Mouse (Mus musculus) cerebellum, postnatal 4 days (tissue): Measurements from ENCODE around the gene Olfr315.
A peak's percentile ranks its signal among the peaks of the same experiment; 100 is the strongest.
"Not testable (repeated sequence)": the region's sequence is repeated elsewhere in the genome, so short reads cannot be mapped to it uniquely, and the experiment has no call there.

ENCODE experiments used
- DNase-seq, 2 experiments: peaks; one replicate each; pipeline ENCODE4 v3.0.0; 2022; ENCODE audit warnings: low spot score in 2 of 2, mixed read lengths in 1 of 2

Gene Olfr315

DNA sequence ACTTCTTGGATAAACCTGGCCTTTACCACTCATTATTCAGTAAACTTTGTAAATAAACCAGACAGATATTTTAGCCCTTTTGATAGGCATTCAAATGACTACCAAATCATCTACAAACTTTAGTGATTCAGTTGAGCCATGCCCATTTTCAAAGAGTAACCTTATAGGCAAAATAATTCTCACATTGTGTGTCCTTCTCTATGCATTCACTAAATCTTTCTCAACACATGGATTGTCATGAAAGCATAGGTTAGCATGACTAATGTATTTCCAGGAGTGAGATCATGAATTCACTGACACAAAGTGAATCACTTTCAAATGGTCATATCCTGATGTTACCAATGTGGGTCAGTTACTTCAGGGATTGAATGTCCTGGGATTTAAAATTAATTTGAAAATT, at the start of gene Olfr315:
Gene Olfr315, plus strand, starts transcription at position 301 of the 400 bp plus-strand sequence.
- DNase-seq, result no peak

- no peak for DNase-seq
Measured at GRCm38 (mm10) chr11:58723914-58724313, 49.1 kb upstream of the Olfr315 start, which contains the start of gene Olfr318. Olfr318 (minus strand) TSS chr11:58724014.

GRCm38 (mm10) chr11:58727896-58728650, 44.9 kb upstream of the Olfr315 start:
- not testable (repeated sequence) for DNase-seq

DNA sequence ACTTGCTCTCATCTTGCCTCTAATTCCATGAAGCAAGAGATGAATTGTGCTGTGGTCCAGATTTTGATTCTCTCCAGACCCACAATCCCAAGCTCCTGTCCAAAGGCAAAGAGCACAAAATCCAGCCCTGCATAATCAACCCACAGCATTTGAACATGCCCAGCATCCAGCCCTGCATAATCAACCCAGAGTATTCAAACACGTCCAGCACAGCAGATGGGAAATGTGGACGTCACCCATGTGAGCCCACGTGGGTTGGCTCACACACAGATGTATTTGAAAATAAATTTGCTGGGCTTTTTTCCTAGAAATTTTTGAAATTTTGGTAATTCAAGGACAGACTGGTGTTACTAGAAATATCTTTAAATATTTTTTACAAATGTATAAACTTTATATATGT, 39.6 kb upstream of the Olfr315 start:
- peak in 1 of 2 experiments; percentile 10 for DNase-seq

- DNase-seq, result no peak
Measured at GRCm38 (mm10) chr11:58738792-58739262, 34.2 kb upstream of the Olfr315 start, which contains the start of gene Olfr317. Olfr317 (minus strand) TSS chr11:58739212.

GRCm38 (mm10) chr11:58751096-58751495, 21.9 kb upstream of the Olfr315 start:
- DNase-seq, result not testable (repeated sequence)

GRCm38 (mm10) chr11:58752434-58752833, 20.6 kb upstream of the Olfr315 start, which contains the start of gene Olfr316:
Olfr316 (plus strand) TSS chr11:58752734.
- no peak for DNase-seq

GRCm38 (mm10) chr11:58782480-58783089, 9.6 kb downstream of the Olfr315 start, which contains the start of gene Olfr314:
Olfr314 (plus strand) TSS chr11:58782952.
- no peak for DNase-seq

DNA sequence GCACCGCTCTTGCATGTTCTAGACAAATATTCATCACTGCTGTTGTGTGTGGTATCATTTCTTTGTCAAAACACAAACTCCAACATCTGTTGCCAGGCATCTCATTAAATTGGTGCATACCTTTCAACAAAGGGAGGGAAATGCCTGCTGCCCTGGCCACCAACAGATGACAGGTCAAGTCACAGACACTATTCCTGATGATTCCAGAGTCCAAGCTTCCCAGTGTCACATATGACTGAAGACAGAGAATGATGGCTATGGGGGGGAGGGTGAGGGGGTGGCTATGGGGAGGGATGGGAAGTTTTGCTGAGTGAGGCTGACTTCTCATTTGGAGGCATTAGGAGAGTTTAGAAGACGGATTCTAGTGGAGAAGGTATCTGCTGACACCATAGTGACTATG, 11.2 kb downstream of the Olfr315 start:
- no peak for DNase-seq

DNA sequence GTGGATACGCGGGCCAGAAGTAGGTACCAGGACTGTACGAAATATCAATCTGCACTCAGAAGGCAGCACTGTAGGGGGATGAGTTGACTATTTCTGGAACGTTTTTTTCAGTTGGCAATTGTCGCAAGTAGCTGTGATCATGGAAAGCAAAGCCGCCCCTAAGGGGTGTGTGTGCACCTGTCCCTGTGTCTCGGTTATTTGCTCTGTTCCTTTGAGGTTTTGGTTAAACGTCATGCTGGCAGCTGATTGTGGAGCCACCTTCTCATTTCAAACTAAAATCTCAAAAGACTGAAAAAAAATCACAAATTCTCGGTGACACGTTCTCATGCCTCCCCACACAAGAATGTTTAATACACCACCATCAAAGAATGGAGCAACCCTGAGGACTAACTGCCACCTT, 14.7 kb downstream of the Olfr315 start:
- DNase-seq, result no peak

DNA sequence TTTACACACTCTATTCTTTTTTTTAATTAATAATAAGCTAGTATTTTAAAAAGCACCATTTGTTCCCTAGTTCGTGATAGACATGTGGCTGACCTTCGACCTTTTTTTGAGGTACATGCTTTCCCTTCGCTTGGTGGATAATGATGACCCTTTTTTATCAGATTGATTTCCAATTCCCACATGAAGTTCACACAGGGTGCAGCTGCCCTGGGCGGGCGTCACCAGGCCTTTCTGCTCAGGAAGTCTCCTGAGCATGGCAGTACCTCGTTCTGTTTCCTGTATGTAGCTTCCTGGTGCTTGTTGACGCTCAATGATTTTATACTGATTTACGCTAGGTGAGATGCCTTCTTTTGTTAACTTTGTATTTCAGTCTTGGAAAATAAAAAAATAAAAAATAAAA, 15.4 kb downstream of the Olfr315 start:
- DNase-seq, result no peak

DNA sequence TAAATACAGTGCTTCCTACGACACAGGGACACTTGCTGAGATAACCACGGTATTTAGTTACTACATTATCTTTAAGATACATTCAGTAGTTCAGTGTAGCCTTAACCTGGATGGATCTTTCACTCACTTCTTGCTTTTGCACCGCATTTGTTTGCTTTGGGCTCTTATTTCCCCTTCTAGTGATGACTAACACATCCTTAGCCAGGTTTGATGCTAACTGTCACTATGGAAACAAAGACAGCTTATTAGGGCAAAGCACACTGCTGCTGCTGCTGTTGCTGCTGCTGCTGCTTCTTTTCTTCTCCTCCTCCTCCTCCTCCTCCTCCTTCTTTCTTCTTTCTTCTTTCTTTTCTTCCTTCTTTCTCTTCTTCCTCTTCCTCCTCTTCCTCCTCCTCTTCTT, 16.5 kb downstream of the Olfr315 start:
- no peak for DNase-seq

- DNase-seq, result no peak
Measured at GRCm38 (mm10) chr11:58790053-58790452, 17.1 kb downstream of the Olfr315 start.

- DNase-seq, result no peak
Measured at GRCm38 (mm10) chr11:58790646-58791045, 17.7 kb downstream of the Olfr315 start.

GRCm38 (mm10) chr11:58795856-58796255, 22.9 kb downstream of the Olfr315 start:
- DNase-seq, result no peak

DNA sequence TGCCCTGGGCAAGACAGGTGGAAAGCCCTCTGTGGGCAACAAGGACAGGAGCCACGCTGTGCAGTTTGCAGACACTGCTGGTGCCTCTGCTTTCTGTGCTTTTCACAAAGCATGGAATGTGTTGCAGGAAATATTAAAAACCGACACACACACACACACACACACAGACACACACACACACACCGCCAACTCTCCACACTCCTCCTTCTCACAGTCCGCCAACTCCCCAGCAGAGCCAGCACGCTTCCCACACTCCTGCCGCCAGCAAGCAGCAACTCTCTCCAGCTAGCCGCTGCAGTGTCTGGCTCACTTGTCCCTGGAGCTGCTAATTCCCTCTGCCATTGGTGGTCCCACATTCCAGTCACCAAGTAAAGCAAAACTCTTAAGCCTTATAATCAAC, 23.9 kb downstream of the Olfr315 start:
- no peak for DNase-seq

- no peak for DNase-seq
Measured at GRCm38 (mm10) chr11:58799747-58800146, 26.8 kb downstream of the Olfr315 start.

DNA sequence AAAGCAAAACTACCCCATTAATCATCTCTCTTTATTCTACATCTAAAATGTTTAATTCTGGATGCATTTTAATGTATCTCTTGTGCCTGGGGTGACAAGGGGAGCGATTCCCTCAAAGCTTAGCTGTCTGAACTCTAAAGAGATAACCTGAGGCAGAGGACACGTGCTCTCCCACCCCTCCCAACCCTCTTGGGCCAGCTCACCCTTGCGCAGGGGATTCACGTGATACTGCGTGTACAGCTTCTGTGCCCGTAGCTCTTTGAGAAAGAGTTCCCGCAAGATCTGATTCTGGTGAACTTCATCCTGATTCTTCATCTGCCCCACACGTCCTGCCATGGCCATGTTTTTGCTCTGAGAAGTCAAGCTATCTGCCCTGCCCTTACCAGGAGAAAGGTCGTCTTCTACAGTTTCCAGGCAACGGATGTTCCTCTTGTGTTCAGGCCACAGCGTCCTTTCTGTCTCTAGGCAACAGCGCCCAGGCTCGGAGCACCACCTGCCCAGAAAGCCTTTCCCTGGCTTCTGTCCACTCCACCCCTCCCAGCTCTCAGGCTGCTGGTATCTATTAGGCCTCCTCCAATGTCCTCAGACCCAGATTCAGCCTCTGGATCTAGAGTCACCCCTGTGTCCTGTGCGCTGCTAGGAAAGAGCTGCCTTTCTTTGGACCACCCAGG, 28.7 kb downstream of the Olfr315 start, which contains the start of gene Fam183b:
Gene Fam183b, minus strand, starts transcription at position 403 of the 671 bp plus-strand sequence.
- peak in 1 of 2 experiments; percentile 47 for DNase-seq

GRCm38 (mm10) chr11:58803871-58804270, 30.9 kb downstream of the Olfr315 start:
- DNase-seq, result no peak

- no peak for DNase-seq
Measured at GRCm38 (mm10) chr11:58804393-58804792, 31.4 kb downstream of the Olfr315 start.

DNA sequence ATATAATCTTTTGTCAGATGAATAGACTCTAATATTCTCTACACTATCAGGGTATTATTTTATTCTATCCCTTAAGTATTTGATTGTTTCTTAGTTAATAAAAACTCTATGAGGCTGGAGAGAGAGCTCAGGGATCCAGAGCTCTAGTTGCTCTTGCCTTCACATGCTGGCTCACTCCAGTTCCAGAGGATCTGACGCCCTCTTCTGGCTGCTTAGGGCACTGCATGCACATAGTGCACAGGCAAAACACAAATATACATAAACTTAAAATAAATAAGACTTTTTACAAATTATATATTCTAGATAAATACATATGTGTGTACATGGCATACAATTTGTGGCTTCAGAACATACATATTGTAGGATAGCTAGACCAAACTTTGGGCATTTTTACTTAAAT, 39.0 kb downstream of the Olfr315 start:
- DNase-seq, result no peak

- DNase-seq, result not testable (repeated sequence)
Measured at GRCm38 (mm10) chr11:58814700-58815099, 41.7 kb downstream of the Olfr315 start, which contains the start of gene Olfr313. Olfr313 (plus strand) TSS chr11:58815000.
